Mouse (Mus musculus) forebrain, embryonic 11.5 days (tissue): ENCODE measurements around the gene Cldn13. TPM values are rescaled to one million over a fixed set of nuclear protein-coding genes. Genes with fewer than 3 reads are reported as not detected.
A peak's percentile ranks its signal among the peaks of the same experiment; 100 is the strongest.
"Not testable (repeated sequence)": the region's sequence is repeated elsewhere in the genome, so short reads cannot be mapped to it uniquely, and the experiment has no call there.

Experiments used
- ATAC-seq: fragments of 200-750 bp; cut with Nextera tagmentation; replicated peaks from 2 replicates; pipeline ENCODE4 v1.8.0; 2017; ENCODE audit warnings: moderate TSS enrichment; ENCODE audit not compliant: low FRiP score
- DNase-seq: peaks from one replicate; pipeline ENCODE4 v3.0.0-alpha.2; 2017; ENCODE audit warnings: low spot score
- H3K27ac ChIP-seq: fragments of 300-500 bp; sonication (generic); 2 replicates; pipeline ENCODE4 v1.5.1; 2014; ENCODE audit warnings: low read depth, low read length
- H3K27me3 ChIP-seq: fragments of 300-500 bp; sonication (generic); 2 replicates; pipeline ENCODE4 v1.6.1; 2014; ENCODE audit warnings: mild to moderate bottlenecking, low read length, mixed read lengths; ENCODE audit not compliant: control insufficient read depth, insufficient read depth
- H3K36me3 ChIP-seq: fragments of 300-500 bp; sonication (generic); 2 replicates; pipeline ENCODE4 v1.6.1; 2014; ENCODE audit warnings: mild to moderate bottlenecking, low read length, moderate library complexity, mixed read lengths; ENCODE audit not compliant: control insufficient read depth, insufficient read depth
- H3K4me1 ChIP-seq: fragments of 300-500 bp; sonication (generic); replicated peaks from 2 replicates; pipeline ENCODE4 v1.6.1; 2014; ENCODE audit warnings: low read length, mixed read lengths; ENCODE audit not compliant: control insufficient read depth, insufficient read depth
- H3K4me2 ChIP-seq: fragments of 300-500 bp; sonication (generic); 2 replicates; pipeline ENCODE4 v1.6.1; 2014; ENCODE audit warnings: low read depth, mild to moderate bottlenecking, low read length, moderate library complexity, mixed read lengths; ENCODE audit not compliant: severe bottlenecking
- H3K4me3 ChIP-seq: fragments of 300-500 bp; sonication (generic); 2 replicates; pipeline ENCODE4 v1.5.1; 2014; ENCODE audit warnings: low read depth, low read length
- H3K9ac ChIP-seq: fragments of 300-500 bp; sonication (generic); 2 replicates; pipeline ENCODE4 v1.6.1; 2014; ENCODE audit warnings: low read length
- H3K9me3 ChIP-seq: fragments of 300-500 bp; sonication (generic); 2 replicates; pipeline ENCODE4 v1.6.1; 2016; ENCODE audit warnings: low read length, mixed read lengths; ENCODE audit not compliant: control insufficient read depth
- WGBS: fragments of 180-500 bp; shearing (Covaris S2); extraction: QIAGEN DNeasy Blood & Tissue Kit; methylation state at CpG from one replicate; pipeline ENCODE4 v1.1.7; 2014; 5-methylcytosine and 5-hydroxymethylcytosine counted together
- polyA plus RNA-seq: library from polyadenylated mRNA; unstranded; fragments of >200 nt; fragmentation: Nextera tagmentation; extraction: Ambion mirVana; gene quantifications from 2 replicates; pipeline ENCODE4 v1.2.1, GENCODE M21; 2014

The Cldn13 gene
- polyA plus RNA-seq, 1 experiment from 2014 or later, result 3.6 TPM

DNA sequence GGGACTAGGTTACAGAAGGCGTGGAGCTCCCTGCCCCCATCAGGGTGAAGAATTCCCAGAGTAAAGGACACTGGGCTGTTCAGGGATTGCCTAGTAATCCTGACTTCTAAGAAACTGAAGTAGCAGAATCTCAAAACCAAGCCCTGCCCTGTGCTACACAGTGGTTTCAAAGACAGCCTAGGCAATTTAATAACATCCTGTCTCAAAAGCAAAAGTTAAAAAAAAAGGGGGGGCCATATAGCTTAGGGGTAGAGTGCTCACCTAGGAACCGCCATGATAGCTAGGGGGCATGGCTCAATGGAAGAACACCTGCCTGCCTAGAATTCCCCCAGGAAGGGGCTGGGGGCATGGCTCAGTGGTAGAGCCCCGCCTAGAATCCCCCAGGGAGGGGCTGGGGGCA is 23.7 kb upstream of the Cldn13 start:
- H3K27me3 ChIP-seq, result no peaks in the 10 kb centered on the region
- DNase-seq, result no peak

DNA sequence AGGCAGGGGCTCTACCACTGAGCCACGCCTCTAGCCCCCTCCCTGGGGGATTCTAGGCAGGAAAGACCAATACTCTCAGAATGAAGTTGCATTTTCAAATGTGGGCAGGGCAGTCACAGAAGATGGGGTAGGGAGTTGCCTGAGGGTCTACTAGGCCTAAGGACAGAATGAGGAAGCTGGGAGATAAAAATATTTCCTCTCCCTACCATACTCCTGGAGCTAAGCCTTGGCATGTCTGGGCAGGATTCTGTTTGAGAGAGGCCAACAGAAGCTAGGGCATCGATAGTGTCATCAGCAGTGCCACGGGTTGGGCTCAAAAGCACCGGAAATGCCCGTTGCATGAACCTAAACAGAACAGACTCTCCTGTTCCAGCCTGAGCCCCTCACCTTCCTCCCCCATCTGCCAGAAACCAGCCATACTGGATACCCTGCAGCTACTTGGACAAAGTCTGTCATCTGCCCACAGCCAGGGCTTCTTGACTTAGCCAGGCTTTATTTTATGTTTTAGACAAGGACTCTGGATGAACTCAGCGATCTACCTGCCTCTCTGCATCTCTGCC is 21.4 kb upstream of the Cldn13 start:
- no peaks in the 10 kb centered on the region for H3K9me3 ChIP-seq
- no peak for DNase-seq
- H3K36me3 ChIP-seq, result no peaks in the 10 kb centered on the region
- no peak overlapping the region for H3K27ac ChIP-seq
- H3K9ac ChIP-seq, result no peak overlapping the region
- no peak overlapping the region for H3K4me3 ChIP-seq
- no peaks in the 10 kb centered on the region for H3K27me3 ChIP-seq
- no peak for ATAC-seq
- no peaks in the 10 kb centered on the region for H3K4me1 ChIP-seq
- no peak overlapping the region for H3K4me2 ChIP-seq
- WGBS, result 89% methylated on average over 6 of the region's 6 CpGs

More for the DNA sequence above, 23.7 kb upstream of the Cldn13 start:
- Histone ChIP-seq H3K4me1 (no peaks in the 10 kb centered on the region), H3K9ac (no peak overlapping the region), H3K4me2 (no peak overlapping the region), H3K27ac (no peak overlapping the region), H3K4me3 (no peak overlapping the region), H3K36me3 (no peaks in the 10 kb centered on the region), H3K9me3 (no peaks in the 10 kb centered on the region)
- WGBS, result 80% methylated on average over 3 of the region's 3 CpGs
- no peak for ATAC-seq

DNA sequence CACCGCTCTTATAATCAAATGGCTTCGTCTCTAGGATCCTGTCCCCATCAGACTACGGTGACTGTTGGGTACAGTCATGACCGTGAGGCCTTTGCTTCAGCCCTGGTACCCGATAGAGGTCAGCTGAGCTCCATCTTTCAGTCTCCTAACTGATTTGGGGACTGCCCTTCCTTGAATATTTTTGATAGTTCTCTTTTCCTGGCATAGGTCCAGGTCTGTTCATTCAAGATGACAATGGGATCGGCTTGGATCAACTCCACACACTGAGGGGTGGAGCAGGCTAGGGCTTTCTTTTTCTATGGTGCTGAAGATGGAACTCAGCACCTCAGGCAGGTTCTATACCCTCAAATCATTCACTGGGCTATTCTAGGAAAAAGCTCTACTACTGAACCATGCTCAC is 20.7 kb upstream of the Cldn13 start:
- DNase-seq (no peak), ATAC-seq (no peak)
- H3K4me3 ChIP-seq, result no peak overlapping the region
- no peak overlapping the region for H3K27ac ChIP-seq
- H3K4me1 ChIP-seq, result no peaks in the 10 kb centered on the region
- WGBS, result 91% methylated on average over 6 of the region's 6 CpGs
- no peak overlapping the region for H3K9ac ChIP-seq
- no peak overlapping the region for H3K4me2 ChIP-seq
- H3K27me3 ChIP-seq, result no peaks in the 10 kb centered on the region
- H3K9me3 ChIP-seq, result no peaks in the 10 kb centered on the region
- no peaks in the 10 kb centered on the region for H3K36me3 ChIP-seq

DNA sequence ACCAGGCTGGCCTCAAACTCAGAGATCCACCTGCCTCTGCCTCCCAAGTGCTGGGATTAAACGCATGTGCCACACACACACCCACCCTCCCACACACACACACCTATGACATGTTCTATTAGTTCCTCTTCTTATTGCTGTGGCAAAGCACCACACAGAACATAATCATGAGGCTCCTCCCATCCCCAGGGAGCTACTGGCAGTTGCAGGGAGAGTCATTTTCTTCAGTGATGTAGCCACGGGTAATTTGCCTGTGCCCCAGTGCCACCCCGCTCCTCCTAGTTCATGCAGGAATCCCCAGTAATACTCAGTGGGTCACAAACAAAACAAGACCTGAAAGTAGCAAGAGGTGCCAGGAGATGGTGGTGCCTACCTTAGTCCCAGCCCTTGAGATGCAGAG is 19.3 kb upstream of the Cldn13 start:
- WGBS, result 90% methylated on average over 3 of the region's 3 CpGs

DNA sequence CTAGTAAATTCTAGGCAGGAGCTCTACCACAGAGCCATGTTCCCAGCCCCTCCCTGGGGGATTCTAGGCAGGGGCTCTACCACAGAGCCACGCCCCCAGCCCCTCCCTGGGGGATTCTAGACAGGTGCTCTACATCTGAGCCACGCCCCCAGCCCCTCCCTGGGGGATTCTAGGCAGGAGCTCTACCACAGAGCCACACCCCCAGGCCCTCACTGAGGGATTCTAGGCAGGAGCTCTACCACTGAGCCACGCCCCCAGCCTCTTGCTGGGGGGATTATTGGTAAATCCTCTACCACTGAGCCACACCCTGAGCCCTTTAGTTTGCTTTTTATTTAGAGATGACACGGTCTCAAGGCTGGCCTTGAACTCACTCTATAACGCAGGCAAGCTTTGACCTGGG is 18.4 kb upstream of the Cldn13 start:
- H3K9ac ChIP-seq, H3K4me3 ChIP-seq, H3K4me2 ChIP-seq, H3K9me3 ChIP-seq, H3K27me3 ChIP-seq, ATAC-seq, H3K4me1 ChIP-seq, H3K27ac ChIP-seq, DNase-seq, H3K36me3 ChIP-seq: not testable (repeated sequence)
- WGBS, result 89% methylated on average over 5 of the region's 5 CpGs

More for the DNA sequence above, 19.3 kb upstream of the Cldn13 start:
- Histone ChIP-seq H3K27ac (no peak overlapping the region), H3K36me3 (no peaks in the 10 kb centered on the region), H3K4me1 (no peaks in the 10 kb centered on the region), H3K9ac (no peak overlapping the region), H3K4me2 (no peak overlapping the region), H3K4me3 (no peak overlapping the region), H3K9me3 (no peaks in the 10 kb centered on the region), H3K27me3 (no peaks in the 10 kb centered on the region)
- DNase-seq (no peak), ATAC-seq (no peak)

DNA sequence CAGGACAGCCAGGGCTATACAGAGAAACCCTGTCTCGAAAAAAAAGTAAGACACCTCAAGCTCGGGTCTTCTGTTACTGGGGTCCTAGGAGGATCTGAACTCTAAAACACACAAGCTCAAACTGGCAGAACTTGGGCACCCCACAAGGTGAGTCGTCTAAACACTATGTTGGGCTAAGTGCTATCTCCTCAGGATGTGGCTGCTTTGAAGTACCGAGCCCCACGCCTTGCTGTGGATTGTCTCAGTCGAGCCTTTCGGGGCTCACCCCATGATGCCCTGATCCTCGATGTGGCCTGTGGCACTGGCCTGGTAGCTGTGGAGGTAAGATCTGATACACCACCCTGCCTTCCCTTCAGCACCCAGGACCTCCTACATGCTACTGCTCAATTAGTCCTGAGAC is 18.0 kb upstream of the Cldn13 start:
- no peak overlapping the region for H3K4me2 ChIP-seq

DNA sequence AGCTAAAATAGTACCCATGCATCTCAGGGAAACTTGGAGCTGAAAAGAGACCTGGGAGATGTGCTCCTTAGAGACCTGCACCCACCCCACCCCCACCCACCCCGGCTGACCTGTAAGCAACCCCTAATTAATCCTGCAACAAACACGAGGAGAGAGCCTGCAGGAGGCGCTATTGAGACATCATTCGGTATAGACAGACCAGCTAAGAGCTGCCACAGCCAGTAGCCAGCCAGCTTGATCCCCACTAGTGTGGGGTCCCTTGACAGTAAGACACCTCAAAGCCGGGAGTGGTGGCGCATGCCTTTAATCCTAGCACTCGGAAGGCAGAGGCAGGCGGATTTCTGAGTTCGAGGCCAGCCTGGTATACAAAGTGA is 17.6 kb upstream of the Cldn13 start:
- Histone ChIP-seq H3K9ac (peak overlapping the region; percentile 50), H3K9me3 (no peaks in the 10 kb centered on the region), H3K27me3 (no peaks in the 10 kb centered on the region), H3K36me3 (no peaks in the 10 kb centered on the region), H3K4me2 (peak overlapping the region; percentile 71), H3K27ac (no peak overlapping the region), H3K4me3 (peak overlapping the region; percentile 48), H3K4me1 (no peaks in the 10 kb centered on the region)
- peak; percentile 28 for ATAC-seq
- WGBS, result 53% methylated on average over 9 of the region's 9 CpGs
- DNase-seq, result peak; percentile 81

More for the DNA sequence above, 18.0 kb upstream of the Cldn13 start:
- Histone ChIP-seq H3K4me1 (no peaks in the 10 kb centered on the region), H3K9ac (no peak overlapping the region), H3K9me3 (no peaks in the 10 kb centered on the region), H3K27ac (no peak overlapping the region), H3K4me3 (no peak overlapping the region), H3K27me3 (no peaks in the 10 kb centered on the region), H3K36me3 (no peaks in the 10 kb centered on the region)
- ATAC-seq (no peak), DNase-seq (no peak)
- WGBS, result 95% methylated on average over 8 of the region's 8 CpGs

DNA sequence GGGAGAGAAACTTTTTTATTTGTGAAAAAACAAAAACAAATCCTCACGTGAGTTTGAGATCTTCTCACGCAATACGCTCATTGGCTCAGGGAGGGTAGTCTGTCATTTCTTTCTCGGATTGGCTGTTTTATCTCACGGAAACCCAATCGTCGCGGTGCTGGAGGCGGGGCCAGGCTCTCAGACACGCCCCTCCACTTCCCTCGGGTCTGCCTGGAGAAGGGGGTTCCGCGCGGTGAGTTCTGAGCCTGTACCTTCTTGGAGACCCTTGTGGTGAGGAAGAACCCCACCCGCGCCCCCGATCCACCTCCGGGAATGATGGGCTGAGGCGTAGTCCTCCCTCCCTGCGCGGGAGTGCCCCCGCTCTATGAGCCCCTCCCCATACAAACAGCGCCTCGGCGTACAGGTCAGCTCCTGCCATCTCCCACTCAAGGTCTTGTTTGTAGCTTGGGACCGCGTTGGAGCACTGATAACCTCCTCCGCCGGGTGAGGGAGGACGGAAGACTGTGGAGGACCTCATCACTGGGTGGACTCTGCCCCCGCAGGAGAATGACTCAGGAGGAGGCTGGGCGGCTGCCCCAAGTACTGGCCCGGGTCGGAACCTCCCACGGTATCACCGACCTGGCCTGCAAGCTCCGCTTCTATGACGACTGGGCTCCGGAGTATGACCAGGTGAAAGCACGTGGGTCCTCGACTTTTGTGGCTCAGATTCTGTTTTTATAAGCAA is 17.0 kb upstream of the Cldn13 start, which contains the start of gene Mettl27:
Gene Mettl27, plus strand, starts transcription at position 190 of the 724 bp plus-strand sequence.
- H3K4me2 ChIP-seq, result peak within 1 kb of the TSS; percentile 71
- under 1% methylated on average over 39 of the region's 41 CpGs for WGBS
- no peaks in the 10 kb centered on the region for H3K9me3 ChIP-seq
- H3K36me3 ChIP-seq, result no peaks in the 10 kb centered on the region
- no peaks in the 10 kb centered on the region for H3K27me3 ChIP-seq
- no peaks in the 10 kb centered on the region for H3K4me1 ChIP-seq
- peak; percentile 95 for ATAC-seq
- peak; percentile 92 for DNase-seq
- no peak within 1 kb of the TSS for H3K27ac ChIP-seq
- peak within 1 kb of the TSS; percentile 50 for H3K9ac ChIP-seq
- H3K4me3 ChIP-seq, result peak within 1 kb of the TSS; percentile 48

DNA sequence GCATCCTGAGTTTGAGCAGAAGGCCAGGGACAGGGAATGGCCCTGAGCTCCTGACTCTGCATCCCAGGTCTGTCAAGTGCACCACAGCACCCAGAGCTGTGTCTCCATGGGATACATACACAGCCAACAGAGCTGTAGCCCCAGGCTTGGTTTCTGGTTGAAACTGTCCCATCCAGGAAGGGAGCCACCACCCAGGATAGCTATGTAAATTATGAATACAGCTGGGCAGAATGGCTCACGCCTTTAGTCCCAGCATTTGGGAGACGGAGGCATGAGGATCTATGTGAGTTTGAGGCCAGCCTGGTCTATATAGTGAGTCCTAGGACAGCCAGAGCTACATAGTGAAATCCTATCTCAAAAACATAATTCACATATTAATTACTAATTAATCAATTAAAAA is 14.7 kb upstream of the Cldn13 start:
- H3K9me3 ChIP-seq, result no peaks in the 10 kb centered on the region
- no peaks in the 10 kb centered on the region for H3K27me3 ChIP-seq
- H3K27ac ChIP-seq, result no peak overlapping the region
- H3K4me3 ChIP-seq, result no peak overlapping the region
- H3K4me1 ChIP-seq, result no peaks in the 10 kb centered on the region
- ATAC-seq (no peak), DNase-seq (no peak)
- H3K36me3 ChIP-seq, result no peaks in the 10 kb centered on the region
- no peak overlapping the region for H3K9ac ChIP-seq
- H3K4me2 ChIP-seq, result no peak overlapping the region
- WGBS, result 92% methylated on average over 2 of the region's 2 CpGs
